Mouse (Mus musculus) MEL (cell line): ENCODE data around the gene Cryba1.

Experiments
- BHLHE40 ChIP-seq: IDR thresholded peaks from 2 replicates; pipeline ENCODE4 v1.6.1; 2012; ENCODE audit warnings: low read depth, mild to moderate bottlenecking, inconsistent platforms, low read length, improper control_type of control experiment, borderline replicate concordance
- CHD2 ChIP-seq: IDR thresholded peaks from 2 replicates; pipeline ENCODE4 v1.6.1; 2011; ENCODE audit warnings: low read length, improper control_type of control experiment
- CTCF ChIP-seq, 3 experiments: IDR thresholded peaks in 2 of 3; conservative IDR thresholded peaks in 1 of 3; 2 replicates each; pipeline ENCODE4 v1.5.1; 2011 to 2012; ENCODE audit warnings: low read length in 3 of 3, low read depth in 2 of 3, mild to moderate bottlenecking in 2 of 3, improper control_type of control experiment in 1 of 3, inconsistent platforms in 1 of 3, mixed read lengths in 1 of 3, moderate library complexity in 1 of 3; ENCODE audit not compliant: control insufficient read depth in 1 of 3, insufficient read depth in 1 of 3, poor library complexity in 1 of 3, severe bottlenecking in 1 of 3
- EP300 ChIP-seq, 2 experiments: IDR thresholded peaks; 2 replicates each; pipeline ENCODE4 v1.6.1; 2011; ENCODE audit warnings: improper control_type of control experiment in 2 of 2, low read length in 2 of 2, low read depth in 1 of 2, mild to moderate bottlenecking in 1 of 2
- ETS1 ChIP-seq: IDR thresholded peaks from 2 replicates; pipeline ENCODE4 v1.6.1; 2012; ENCODE audit warnings: low read depth, mild to moderate bottlenecking, inconsistent platforms, low read length, improper control_type of control experiment, moderate library complexity
- GATA1 ChIP-seq: IDR thresholded peaks from 2 replicates; pipeline ENCODE4 v1.6.1; 2011; ENCODE audit warnings: low read depth, low read length, improper control_type of control experiment
- HCFC1 ChIP-seq: IDR thresholded peaks from 2 replicates; pipeline ENCODE4 v1.6.1; 2012; ENCODE audit warnings: low read depth, mild to moderate bottlenecking, inconsistent platforms, low read length, improper control_type of control experiment, moderate library complexity
- MAZ ChIP-seq: IDR thresholded peaks from 2 replicates; pipeline ENCODE4 v1.6.1; 2012; ENCODE audit warnings: low read depth, mild to moderate bottlenecking, inconsistent platforms, low read length, improper control_type of control experiment
- POLR2A ChIP-seq, 2 experiments: IDR thresholded peaks; 2 replicates each; pipeline ENCODE4 v1.6.1; 2011 to 2012; ENCODE audit warnings: low read length in 2 of 2, mild to moderate bottlenecking in 2 of 2, control low read depth in 1 of 2, improper control_type of control experiment in 1 of 2, low read depth in 1 of 2, moderate library complexity in 1 of 2; ENCODE audit not compliant: control insufficient read depth in 1 of 2, insufficient read depth in 1 of 2, poor library complexity in 1 of 2
- POLR2AphosphoS5 ChIP-seq: IDR thresholded peaks from 2 replicates; pipeline ENCODE4 v1.6.1; 2012; ENCODE audit warnings: low read depth, borderline replicate concordance, mild to moderate bottlenecking, inconsistent platforms, low read length, moderate library complexity, mixed read lengths
- TAL1 ChIP-seq: IDR thresholded peaks from 2 replicates; pipeline ENCODE4 v1.6.1; 2012; ENCODE audit warnings: mild to moderate bottlenecking, inconsistent platforms, low read length, moderate library complexity, mixed read lengths
- TBP ChIP-seq: IDR thresholded peaks from 2 replicates; pipeline ENCODE4 v1.8.0; 2011; ENCODE audit warnings: low read depth, low read length, improper control_type of control experiment
- USF1 ChIP-seq: IDR thresholded peaks from 2 replicates; pipeline ENCODE4 v1.6.1; 2014; ENCODE audit warnings: low read depth, mild to moderate bottlenecking, inconsistent platforms, low read length, improper control_type of control experiment, moderate library complexity

DNA sequence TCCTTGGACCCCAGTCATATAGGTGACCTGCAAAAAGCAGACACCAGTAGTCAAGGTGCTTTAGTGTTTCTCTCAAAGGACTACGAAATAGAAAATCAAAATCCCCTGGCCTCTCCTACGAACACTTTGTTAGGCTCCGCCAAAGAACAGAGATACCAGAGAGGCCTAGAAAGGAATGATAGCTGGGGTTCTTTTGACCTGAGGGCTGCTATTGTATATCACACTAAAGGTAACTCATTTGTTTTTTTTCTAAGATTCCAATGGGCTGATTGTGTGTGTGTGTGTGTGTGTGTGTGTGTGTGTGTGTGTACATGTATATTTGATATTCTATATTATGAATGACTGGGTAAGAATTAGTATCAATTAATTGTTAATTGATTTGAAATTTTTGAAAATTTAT lies 32.1 kb downstream of the Cryba1 start:
- TF ChIP-seq GATA1: no peak
- no peak for TF ChIP-seq MAZ
- TF ChIP-seq ETS1: no peak
- no peak for TF ChIP-seq EP300 (IDR thresholded peaks at IDR 0.05; ENCODE audit: low read depth in 1 of 2, low read length in 2 of 2)
- no peak for TF ChIP-seq USF1
- TF ChIP-seq POLR2A (IDR thresholded peaks at IDR 0.05; ENCODE audit: control insufficient read depth in 1 of 2, insufficient read depth in 1 of 2, low read depth in 1 of 2, low read length in 2 of 2, poor library complexity in 1 of 2): no peak
- no peak for TF ChIP-seq CTCF (IDR thresholded peaks at IDR 0.05 in 2 of 3, conservative IDR thresholded peaks at IDR 0.05 in 1 of 3; ENCODE audit: control insufficient read depth in 1 of 3, insufficient read depth in 1 of 3, low read depth in 2 of 3, low read length in 3 of 3, poor library complexity in 1 of 3, severe bottlenecking in 1 of 3)
- no peak for TF ChIP-seq BHLHE40
- no peak for TF ChIP-seq TAL1
- TF ChIP-seq HCFC1: no peak
- no peak for TF ChIP-seq POLR2AphosphoS5
- no peak for TF ChIP-seq TBP
- no peak for TF ChIP-seq CHD2
